Mouse (Mus musculus) layer of hippocampus, adult 6 months (tissue): ENCODE measurements around the gene Rps27a. TPM values are rescaled to one million over a fixed set of nuclear protein-coding genes. Genes with fewer than 3 reads are reported as not detected.

Experiments
- long read RNA-seq, 2 experiments: library from polyadenylated mRNA; unstranded; transcript quantifications; one replicate each; pipeline ENCODE4 v2.0.0; 2019 to 2020
- polyA plus RNA-seq: library from polyadenylated mRNA; unstranded; fragments of <200 nt; fragmentation: Nextera tagmentation; gene quantifications from 2 replicates; pipeline ENCODE4 v1.2.3, GENCODE M21; 2021

Rps27a gene
- polyA plus RNA-seq, result 1,536 and 1,667 TPM in 2 replicates
- long read RNA-seq, experiment 1, transcript Rps27a-201 (5 exons, 637 nt), result minor isoform, 52 of 720 reads
- long read RNA-seq, experiment 1, transcript Rps27a-202 (6 exons, 791 nt), result major isoform, 626 of 720 reads
- long read RNA-seq, experiment 1, partial matches to known transcripts, result 8 of 720 reads
- long read RNA-seq, experiment 1, other reads (novel, unspliced or antisense), result 33 of 720 reads
- long read RNA-seq, experiment 2, transcript Rps27a-202 (6 exons, 791 nt), result major isoform, 33 of 43 reads
- long read RNA-seq, experiment 2, transcript Rps27a-201 (5 exons, 637 nt), result minor isoform, 6 of 43 reads
- long read RNA-seq, experiment 2, partial matches to known transcripts, result 0 of 43 reads
- long read RNA-seq, experiment 2, other reads (novel, unspliced or antisense), result 4 of 43 reads

GRCm38 (mm10) chr11:29547752-29548503 lies at the start of gene Rps27a, which contains the start of gene Clhc1:
Rps27a (minus strand) TSS chr11:29548109.
Clhc1 (plus strand) TSS chr11:29547950.

GRCm38 (mm10) chr11:29525988-29526794 lies 21.7 kb downstream of the Rps27a start, which contains the start of gene Mtif2:
Mtif2 (plus strand) TSS chr11:29526408.

GRCm38 (mm10) chr11:29514682-29515412 lies 33.1 kb downstream of the Rps27a start, which contains the start of gene Prorsd1:
Prorsd1 (minus strand) TSS chr11:29515033.

Other genes starting within 250 kb of the Rps27a start
- 10.1 and 15.4 TPM in 2 replicates for gene Ccdc88a, start 174.5 kb downstream of the Rps27a start, polyA plus RNA-seq
- 12.2 and 14.4 TPM in 2 replicates for gene Prorsd1, start 33.1 kb downstream of the Rps27a start, polyA plus RNA-seq
- gene Mtif2, start 21.7 kb downstream of the Rps27a start, polyA plus RNA-seq, result 14.7 and 16.2 TPM in 2 replicates
- not detected in 2 replicates for gene Clhc1, start 159 bp downstream of the Rps27a start, polyA plus RNA-seq
- gene Rtn4, start 144.8 kb upstream of the Rps27a start, polyA plus RNA-seq, result 48.0 and 52.7 TPM in 2 replicates